Mouse (Mus musculus): ENCODE data around the gene Nono. TPM values are rescaled to one million over a fixed set of nuclear protein-coding genes. Genes with fewer than 3 reads are reported as not detected.

Nono gene
- polyA plus RNA-seq, 1 experiment from 2014 or later, result 484 TPM

Other genes starting within 250 kb of the Nono start
- 53.3 and 55.8 TPM in 2 replicates for gene Snx12, start 206.8 kb upstream of the Nono start, polyA plus RNA-seq (2015; fragmentation: Nextera tagmentation; extraction: Ambion mirVana)
- 0.86 and 1.1 TPM in 2 replicates for gene Foxo4, start 174.8 kb upstream of the Nono start, polyA plus RNA-seq (2015; fragmentation: Nextera tagmentation; extraction: Ambion mirVana)
- not detected in 2 replicates for gene Gm614, start 165.3 kb upstream of the Nono start, polyA plus RNA-seq (2015; fragmentation: Nextera tagmentation; extraction: Ambion mirVana)
- gene Il2rg, start 161.1 kb upstream of the Nono start, polyA plus RNA-seq (2015; fragmentation: Nextera tagmentation; extraction: Ambion mirVana), result 4.1 and 5.2 TPM in 2 replicates
- not detected in 2 replicates for gene Gm20489, start 160.3 kb upstream of the Nono start, polyA plus RNA-seq (2015; fragmentation: Nextera tagmentation; extraction: Ambion mirVana)
- 25.6 and 33.9 TPM in 2 replicates for gene Med12, start 155.3 kb upstream of the Nono start, polyA plus RNA-seq (2015; fragmentation: Nextera tagmentation; extraction: Ambion mirVana)
- 55.1 and 56.6 TPM in 2 replicates for gene Nlgn3, start 130.2 kb upstream of the Nono start, polyA plus RNA-seq (2015; fragmentation: Nextera tagmentation; extraction: Ambion mirVana)
- 0.47 and 0.48 TPM in 2 replicates for gene Gjb1, start 52.9 kb upstream of the Nono start, polyA plus RNA-seq (2015; fragmentation: Nextera tagmentation; extraction: Ambion mirVana)
- 60.3 and 62.7 TPM in 2 replicates for gene Zmym3, start 8.5 kb upstream of the Nono start, polyA plus RNA-seq (2015; fragmentation: Nextera tagmentation; extraction: Ambion mirVana)
- gene Itgb1bp2, start 19.8 kb downstream of the Nono start, polyA plus RNA-seq (2015; fragmentation: Nextera tagmentation; extraction: Ambion mirVana), result 2.8 TPM in 2 replicates
- 18.6 and 19.7 TPM in 2 replicates for gene Taf1, start 103.4 kb downstream of the Nono start, polyA plus RNA-seq (2015; fragmentation: Nextera tagmentation; extraction: Ambion mirVana)
- gene Ogt, start 210.7 kb downstream of the Nono start, polyA plus RNA-seq (2015; fragmentation: Nextera tagmentation; extraction: Ambion mirVana), result 215 and 233 TPM in 2 replicates